Mouse (Mus musculus) layer of hippocampus, adult 18-20 months (tissue): ENCODE measurements around the gene Gm3727. TPM values are rescaled to one million over a fixed set of nuclear protein-coding genes. Genes with fewer than 3 reads are reported as not detected.
"Not testable (repeated sequence)": the region's sequence is repeated elsewhere in the genome, so short reads cannot be mapped to it uniquely, and the experiment has no call there.

Experiments
- DNase-seq, 2 experiments: peaks; one replicate each; pipeline ENCODE4 v3.0.0; 2022; ENCODE audit warnings: low spot score in 2 of 2
- long read RNA-seq: library from polyadenylated mRNA; stranded (forward); transcript quantifications from one replicate; pipeline ENCODE4 v2.0.0, GENCODE M21; 2021
- total RNA-seq, 2 experiments: library from RNA; stranded (reverse); gene quantifications; 2 replicates each; pipeline ENCODE4 v1.2.3; 2021

Gm3727 gene
- total RNA-seq = not detected
- long read RNA-seq = 0 reads

DNA sequence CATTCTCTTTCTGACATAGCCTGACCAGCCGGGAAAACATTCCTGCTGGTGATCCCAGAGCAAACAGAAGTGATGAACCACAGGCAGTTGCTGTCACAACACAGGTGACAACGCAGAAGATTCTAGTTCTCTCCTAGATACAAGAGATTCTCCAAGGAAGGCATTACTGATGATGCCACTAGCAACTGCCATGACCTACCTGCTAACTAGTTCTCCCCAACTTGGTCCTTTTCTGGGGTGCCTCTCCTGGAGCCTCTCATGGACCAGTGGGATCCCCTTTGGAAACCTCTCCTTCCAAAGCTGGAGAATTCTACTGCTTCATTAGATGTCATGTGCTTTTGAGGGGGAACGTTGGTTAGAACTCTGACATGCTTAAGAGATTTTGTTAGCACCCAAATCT lies at the start of gene Gm3727:
Gene Gm3727 (minus strand): TSS at position 101 of the 400 bp plus-strand sequence.
- not testable (repeated sequence) for DNase-seq

GRCm38 (mm10) chr14:7243498-7243897 lies 21.0 kb downstream of the Gm3727 start:
- DNase-seq = peak; percentile 0 to 6

Other genes with a start within 250 kb of the Gm3727 start
- under 1 TPM; 0.37 to 0.79 TPM for gene Gm10406, start 237.3 kb downstream of the Gm3727 start, total RNA-seq
- not detected for gene Gm3685, start 219.7 kb downstream of the Gm3727 start, total RNA-seq
- 1 to 10 TPM; 3.2 to 4.1 TPM for gene Gm3696, start 164.1 kb downstream of the Gm3727 start, total RNA-seq
- gene Gm6676, start 139.3 kb downstream of the Gm3727 start, total RNA-seq = not detected
- 1 to 10 TPM in 1 of 2 experiments, under 1 TPM in 1; 0.79 to 1.9 TPM for gene Gm3512, start 90.2 kb downstream of the Gm3727 start, total RNA-seq
- gene Gm16434, start 70.2 kb downstream of the Gm3727 start, total RNA-seq = not detected
- gene Gm3739, start 50.3 kb upstream of the Gm3727 start, total RNA-seq = under 1 TPM; 0.40 to 0.41 TPM
- gene Gm5797, start 67.7 kb upstream of the Gm3727 start, total RNA-seq = not detected
- not detected for gene Gm8374, start 100.4 kb upstream of the Gm3727 start, total RNA-seq
- under 1 TPM in 1 of 2 experiments, not detected in 1; 0.23 TPM for gene Gm3755, start 186.2 kb upstream of the Gm3727 start, total RNA-seq
- gene Gm3752, start 219.0 kb upstream of the Gm3727 start, total RNA-seq = not detected